In the genomic region with DNA sequence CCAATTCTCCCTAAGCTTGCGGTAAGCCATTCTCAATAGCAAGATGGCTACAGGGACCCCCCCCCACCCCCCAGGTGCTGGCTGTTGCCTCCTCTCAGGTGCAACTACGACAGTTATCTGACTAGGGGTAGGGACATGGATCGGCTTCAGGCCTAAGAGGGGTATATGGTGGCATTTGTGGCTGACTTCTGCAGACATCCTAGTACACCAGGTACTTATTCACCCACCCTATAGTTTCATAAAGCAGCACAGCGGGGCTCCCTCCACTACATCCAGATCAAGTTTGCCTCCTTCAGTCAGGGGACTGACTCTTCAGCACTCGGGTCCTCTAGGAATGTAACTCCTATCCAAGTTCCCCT, we compare ENCODE assay signal across 8 mouse cellular contexts. TPM values are rescaled to one million over a fixed set of nuclear protein-coding genes. Genes with fewer than 3 reads are reported as not detected.
DNase-seq lines count a peak whose midpoint lies in the region; ATAC-seq and TF ChIP-seq lines count a peak whose summit lies in the region.

No protein-coding gene starts in this region.

- H3K4me3 ChIP-seq in kidney, embryonic 16.5 days (ENCODE audit: low read length), result peak overlapping the region; percentile 70
- H3K4me3 ChIP-seq in cortical plate, adult 2 months (ENCODE audit: insufficient read depth, low read length), result peak overlapping the region; percentile 76
- peak overlapping the region; percentile 62 for H3K4me3 ChIP-seq in hindbrain, embryonic 13.5 days
- H3K4me3 ChIP-seq in midbrain, embryonic 13.5 days (replicated peaks), result peak overlapping the region; percentile 72

- ATAC-seq in kidney, embryonic 16.5 days (ENCODE audit: low FRiP score, low TSS enrichment), result no peak
- ATAC-seq in hindbrain, embryonic 13.5 days (ENCODE audit: low FRiP score), result 0 out of 2 replicates have a peak, but pooled peaks have one; percentile 14
- ATAC-seq in midbrain, embryonic 13.5 days, result peak; percentile 55
- no peak for ATAC-seq in activated CD4-positive, CD25-positive, alpha-beta regulatory T cell, adult 4 months

- peak overlapping the region; percentile 83 for H3K27ac ChIP-seq in kidney, embryonic 16.5 days (ENCODE audit: low read length)
- peak overlapping the region; percentile 44 for H3K27ac ChIP-seq in cortical plate, adult 2 months (ENCODE audit: insufficient read depth, low read length)
- H3K27ac ChIP-seq in hindbrain, embryonic 13.5 days, result peak overlapping the region; percentile 83
- peak overlapping the region; percentile 75 for H3K27ac ChIP-seq in midbrain, embryonic 13.5 days

- no peak for TF ChIP-seq CTCF in cortical plate, adult 2 months (IDR thresholded peaks at IDR 0.05; ENCODE audit: extremely low read depth, insufficient read depth, low read length)

- H3K4me2 ChIP-seq in kidney, embryonic 16.5 days (replicated peaks; ENCODE audit: low read depth, low read length), result peak overlapping the region; percentile 88
- H3K4me2 ChIP-seq in hindbrain, embryonic 13.5 days, result peak overlapping the region; percentile 80
- H3K4me2 ChIP-seq in midbrain, embryonic 13.5 days (replicated peaks), result peak overlapping the region; percentile 80

- no peak for DNase-seq in kidney, postnatal 4 days
- DNase-seq in urinary bladder, postnatal 25 days (ENCODE audit: low spot score), result no peak
- no peak for DNase-seq in layer of hippocampus, adult 18-20 months (ENCODE audit: low spot score in 2 of 2)

- 48% methylated on average over 5 of the region's 5 CpGs for WGBS in kidney, embryonic 16.5 days
- WGBS in hindbrain, embryonic 13.5 days, result 43% methylated on average over 5 of the region's 5 CpGs
- 38% methylated on average over 5 of the region's 5 CpGs for WGBS in midbrain, embryonic 13.5 days

- peak overlapping the region; percentile 80 for H3K9ac ChIP-seq in kidney, embryonic 16.5 days (replicated peaks; ENCODE audit: low read length)
- peak overlapping the region; percentile 83 for H3K9ac ChIP-seq in hindbrain, embryonic 13.5 days
- H3K9ac ChIP-seq in midbrain, embryonic 13.5 days (replicated peaks), result peak overlapping the region; percentile 84

- no peaks in the 10 kb centered on the region for H3K9me3 ChIP-seq in kidney, embryonic 16.5 days (ENCODE audit: low read length)
- H3K9me3 ChIP-seq in hindbrain, embryonic 13.5 days, result no peaks in the 10 kb centered on the region
- H3K9me3 ChIP-seq in midbrain, embryonic 13.5 days, result no peaks in the 10 kb centered on the region

- TF ChIP-seq POLR2A in cortical plate, adult 2 months (IDR thresholded peaks at IDR 0.05; ENCODE audit: extremely low read depth, insufficient read depth, low read length), result no peak

- H3K27me3 ChIP-seq in kidney, embryonic 16.5 days (ENCODE audit: insufficient read depth, low read length), result no peaks in the 10 kb centered on the region
- H3K27me3 ChIP-seq in hindbrain, embryonic 13.5 days, result no peaks in the 10 kb centered on the region
- no peaks in the 10 kb centered on the region for H3K27me3 ChIP-seq in midbrain, embryonic 13.5 days

- H3K36me3 ChIP-seq in kidney, embryonic 16.5 days (ENCODE audit: insufficient read depth, low read length), result no peaks in the 10 kb centered on the region
- no peaks in the 10 kb centered on the region for H3K36me3 ChIP-seq in hindbrain, embryonic 13.5 days
- no peaks in the 10 kb centered on the region for H3K36me3 ChIP-seq in midbrain, embryonic 13.5 days

- H3K4me1 ChIP-seq in kidney, embryonic 16.5 days (ENCODE audit: insufficient read depth, low read length), result peaks cover 14% of the 10 kb centered on the region
- H3K4me1 ChIP-seq in cortical plate, adult 2 months (ENCODE audit: control insufficient read depth, insufficient read depth, low read length), result no peaks in the 10 kb centered on the region
- H3K4me1 ChIP-seq in hindbrain, embryonic 13.5 days (replicated peaks), result peaks cover 14% of the 10 kb centered on the region
- peaks cover 17% of the 10 kb centered on the region for H3K4me1 ChIP-seq in midbrain, embryonic 13.5 days (replicated peaks)

RNA-seq across cellular contexts. Expression of gene P2rx4, which starts 0.4 kb away (rescaled TPM):
- 25.0 and 26.1 TPM in 2 replicates for polyA plus RNA-seq in kidney, embryonic 16.5 days (2015; fragmentation: Nextera tagmentation; extraction: Ambion mirVana)
- polyA plus RNA-seq in cortical plate, adult 2 months (2012; rRNA removed), result 24.7 and 29.2 TPM in 2 replicates
- polyA plus RNA-seq in hindbrain, embryonic 13.5 days (2015; fragmentation: Nextera tagmentation; extraction: Ambion mirVana), result 16.7 and 17.3 TPM in 2 replicates
- polyA plus RNA-seq in midbrain, embryonic 13.5 days (2015; fragmentation: Nextera tagmentation; extraction: Ambion mirVana), result 10.3 and 14.5 TPM in 2 replicates
- polyA plus RNA-seq in activated CD4-positive, CD25-positive, alpha-beta regulatory T cell, adult 4 months (2017; shearing (Covaris generic)), result 10 to 100 TPM; 27.6 to 32.1 TPM
- 10 to 100 TPM; 12.6 to 15.0 TPM for total RNA-seq in layer of hippocampus, adult 18-20 months (2021)

Comparison
In these comparisons a context has a peak if more than half of its experiments do, and no peak if none do; other contexts are left out.
1. ATAC-seq: peak in hindbrain, embryonic 13.5 days (single experiment) and midbrain, embryonic 13.5 days (single experiment); none in kidney, embryonic 16.5 days (single experiment) and activated CD4-positive, CD25-positive, alpha-beta regulatory T cell, adult 4 months (single experiment).
2. Peak in every context shown above with its lines, with median percentiles within 50 percentile points of each other: H3K27ac ChIP-seq, H3K4me2 ChIP-seq, H3K4me3 ChIP-seq and H3K9ac ChIP-seq.